In genomic region chr11:91096000-91096652, GRCm38 (mm10) we compare ENCODE assay signal across 16 mouse cellular contexts.
"Had no signal": no experiment of that assay in that cellular context is flagged by ENCODE, and none has a peak within 500 bp of the region (broad histone marks: within the 10 kb centered on the region; RNA-seq: fewer than 3 reads in every experiment).

No protein-coding gene starts in this region.

- DNase-seq: kidney, adult 2 months; kidney, postnatal 25 days; left cerebral cortex, postnatal 4 days; lung, postnatal 14 days; right cerebral cortex, postnatal 25 days had no signal

- H3K4me1 ChIP-seq: intestine, embryonic 15.5 days; limb, embryonic 15.5 days; liver, embryonic 12.5 days; lung, embryonic 15.5 days; megakaryocyte, embryonic 14.5 days; midbrain, embryonic 12.5 days; neural tube, embryonic 13.5 days had no signal

- H3K9me3 ChIP-seq: intestine, embryonic 15.5 days; limb, embryonic 15.5 days; liver, embryonic 12.5 days; lung, embryonic 15.5 days; midbrain, embryonic 12.5 days; neural tube, embryonic 13.5 days had no signal

- H3K9ac ChIP-seq: intestine, embryonic 15.5 days; limb, embryonic 15.5 days; liver, embryonic 12.5 days; lung, embryonic 15.5 days; midbrain, embryonic 12.5 days; neural tube, embryonic 13.5 days had no signal

- H3K27ac ChIP-seq: intestine, embryonic 15.5 days; layer of hippocampus, adult 2 months; limb, embryonic 15.5 days; liver, embryonic 12.5 days; lung, embryonic 15.5 days; macrophage; midbrain, embryonic 12.5 days; neural tube, embryonic 13.5 days; stomach, postnatal 0 days had no signal

- H3K4me3 ChIP-seq: intestine, embryonic 15.5 days; layer of hippocampus, adult 2 months; limb, embryonic 15.5 days; liver, embryonic 12.5 days; lung, embryonic 15.5 days; megakaryocyte, embryonic 14.5 days; midbrain, embryonic 12.5 days; myocyte; neural tube, embryonic 13.5 days had no signal

- ATAC-seq: intestine, embryonic 15.5 days; liver, embryonic 12.5 days had no signal

- H3K27me3 ChIP-seq: intestine, embryonic 15.5 days; limb, embryonic 15.5 days; liver, embryonic 12.5 days; lung, embryonic 15.5 days; megakaryocyte, embryonic 14.5 days; midbrain, embryonic 12.5 days; neural tube, embryonic 13.5 days had no signal

- H3K36me3 ChIP-seq: intestine, embryonic 15.5 days; limb, embryonic 15.5 days; liver, embryonic 12.5 days; lung, embryonic 15.5 days; midbrain, embryonic 12.5 days; neural tube, embryonic 13.5 days had no signal

- H3K4me2 ChIP-seq: intestine, embryonic 15.5 days; limb, embryonic 15.5 days; liver, embryonic 12.5 days; lung, embryonic 15.5 days; midbrain, embryonic 12.5 days; neural tube, embryonic 13.5 days had no signal
